Mouse (Mus musculus) urinary bladder, postnatal 4 days (tissue): ENCODE results near the gene Med22.

Experiments
- DNase-seq, 2 experiments: peaks; one replicate each; pipeline ENCODE4 v3.0.0; 2021 to 2022; ENCODE audit warnings: low spot score in 2 of 2

The Med22 gene

DNA sequence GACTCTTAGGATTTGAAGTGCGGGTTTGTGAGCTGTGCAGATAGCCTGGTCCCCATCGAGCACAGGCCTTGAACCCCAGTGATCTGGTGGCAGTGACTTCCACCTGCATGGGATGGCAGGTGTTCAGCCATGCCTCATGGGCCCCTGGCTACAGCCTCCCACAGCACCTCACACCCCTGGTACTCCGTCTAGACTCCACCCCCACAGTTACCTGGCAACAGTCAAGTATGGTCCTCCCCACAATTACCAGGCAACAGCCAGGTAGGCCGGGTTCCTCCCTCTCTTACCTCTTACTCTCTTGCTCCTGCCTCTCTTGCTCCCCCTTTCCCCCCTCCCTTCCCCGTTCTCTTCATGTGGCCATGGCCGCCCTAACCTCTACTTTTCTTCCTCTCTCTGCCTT, 39.8 kb downstream of the Med22 start:
- no peak for DNase-seq

DNA sequence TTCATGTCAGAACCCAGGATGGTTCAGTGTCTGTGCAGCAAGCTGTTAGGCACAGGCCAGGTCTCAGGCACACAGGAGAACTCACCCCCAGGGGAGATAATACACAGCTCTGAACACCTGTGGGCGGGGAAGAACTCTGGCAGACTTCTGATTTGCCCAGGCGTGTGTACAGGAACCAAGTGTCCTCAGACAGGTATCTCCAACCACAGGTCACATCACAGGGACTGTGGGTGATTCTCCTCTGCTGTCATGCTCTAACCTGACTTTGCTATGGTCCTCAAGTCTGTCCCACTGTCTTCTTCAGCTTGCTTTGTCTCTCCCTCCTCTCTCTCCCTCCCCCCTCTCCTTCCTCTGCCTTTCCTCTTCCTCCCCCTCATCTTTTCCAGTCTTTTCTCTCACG, 45.6 kb downstream of the Med22 start, which contains the start of gene Abo:
Gene Abo, minus strand, starts transcription at position 101 of the 400 bp plus-strand sequence.
- DNase-seq, result no peak

DNA sequence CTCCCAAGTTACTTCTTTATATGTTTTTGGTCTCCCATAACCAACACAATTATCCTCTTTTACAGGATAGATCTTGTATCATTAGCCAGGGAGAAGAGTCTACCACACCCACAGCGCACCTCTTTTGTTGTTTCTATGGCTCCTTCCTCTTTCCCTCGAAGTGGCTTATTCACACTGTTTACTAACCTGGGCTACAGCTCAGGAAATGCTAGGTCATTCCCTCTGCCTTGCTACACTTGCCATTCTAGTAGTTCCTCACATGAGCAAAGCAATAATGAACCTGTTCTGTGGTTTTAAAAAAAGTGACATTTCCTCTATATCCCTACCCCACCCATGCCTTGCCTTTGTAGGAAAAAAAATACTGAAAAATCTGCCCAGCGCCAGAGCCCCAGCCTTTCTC, 47.6 kb downstream of the Med22 start:
- DNase-seq, result no peak
